Mouse (Mus musculus) urinary bladder, postnatal 4 days (tissue): ENCODE measurements around the gene Creb5.

Experiments used
- DNase-seq, 2 experiments: peaks; one replicate each; pipeline ENCODE4 v3.0.0; 2021 to 2022; ENCODE audit warnings: low spot score in 2 of 2

Creb5 gene

DNA sequence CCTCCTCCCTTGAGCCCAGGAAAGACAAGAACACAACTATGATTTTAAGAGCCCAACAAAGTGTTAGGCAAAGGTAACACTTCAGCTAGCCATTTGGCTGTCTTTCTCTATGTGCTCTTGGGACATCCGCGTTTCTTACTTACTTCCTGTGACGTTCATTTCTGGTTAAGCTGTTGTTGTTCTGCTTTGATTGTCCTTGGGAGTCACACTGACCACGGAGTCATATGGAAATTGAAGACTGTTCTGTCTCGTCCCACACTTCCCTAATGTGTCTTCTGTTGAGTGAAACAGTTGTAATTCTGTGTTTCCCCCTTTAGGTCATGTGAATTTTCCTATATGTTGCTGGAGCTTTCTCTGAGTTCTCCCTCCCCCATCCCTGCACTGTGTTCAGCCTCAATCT lies 305.2 kb downstream of the Creb5 start:
- DNase-seq: no peak

DNA sequence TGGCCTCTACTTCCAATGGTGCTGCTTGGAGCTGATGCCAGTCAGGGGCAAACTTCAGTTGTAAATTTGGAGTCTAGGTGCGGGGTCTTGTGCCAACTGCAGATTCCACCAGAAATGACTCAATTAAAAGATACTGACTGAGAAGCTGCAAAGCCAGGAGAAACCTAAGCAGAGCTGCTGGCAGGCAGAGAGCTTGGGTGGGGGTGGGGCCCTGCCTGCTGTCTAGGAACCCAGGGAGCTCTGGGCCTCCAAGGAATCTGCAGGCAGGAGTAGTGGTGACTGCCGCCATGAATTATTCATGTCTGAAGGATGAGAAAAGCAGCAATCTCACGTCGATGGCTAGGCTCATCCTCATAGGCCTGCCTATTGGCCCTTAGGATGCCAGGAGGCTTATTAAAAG lies 306.5 kb downstream of the Creb5 start:
- no peak for DNase-seq

DNA sequence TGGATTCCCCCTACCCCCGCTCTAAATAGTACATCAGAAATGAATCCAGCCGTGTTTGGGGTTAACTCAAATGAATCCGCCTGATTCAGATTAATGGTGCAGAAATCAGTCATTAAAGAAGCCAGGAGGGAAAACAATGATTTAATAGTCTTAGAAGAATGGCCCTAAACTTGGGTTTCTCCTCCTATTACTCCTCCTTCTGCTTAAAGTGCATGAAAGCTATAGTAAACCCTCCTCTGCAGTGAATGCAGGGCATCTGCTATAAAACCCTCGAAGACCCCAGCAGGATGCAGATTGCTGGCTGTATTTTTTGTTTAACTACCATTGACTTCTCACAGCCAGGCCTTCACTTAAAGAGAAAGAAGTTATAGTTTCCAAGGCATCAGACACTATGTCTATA lies 307.2 kb downstream of the Creb5 start:
- no peak for DNase-seq

DNA sequence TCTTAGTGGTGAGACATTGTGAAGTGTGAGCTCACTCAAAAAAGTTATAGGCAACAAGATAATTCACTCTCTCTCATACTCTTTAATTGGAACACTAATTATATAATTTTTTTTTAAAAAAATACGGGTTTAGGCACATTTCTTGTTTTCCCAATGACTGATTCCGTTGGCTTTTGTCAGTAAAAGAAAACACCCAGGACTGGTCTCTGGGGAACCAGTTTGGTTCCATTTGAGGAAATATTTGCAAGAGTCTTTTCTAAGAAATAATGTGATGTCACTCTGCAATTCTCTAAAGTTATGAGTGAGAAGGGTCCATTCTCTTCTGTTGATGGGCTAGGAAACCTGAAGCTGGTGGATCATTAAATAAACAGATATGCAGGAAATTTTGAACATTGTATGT lies 309.3 kb downstream of the Creb5 start:
- DNase-seq: no peak

DNA sequence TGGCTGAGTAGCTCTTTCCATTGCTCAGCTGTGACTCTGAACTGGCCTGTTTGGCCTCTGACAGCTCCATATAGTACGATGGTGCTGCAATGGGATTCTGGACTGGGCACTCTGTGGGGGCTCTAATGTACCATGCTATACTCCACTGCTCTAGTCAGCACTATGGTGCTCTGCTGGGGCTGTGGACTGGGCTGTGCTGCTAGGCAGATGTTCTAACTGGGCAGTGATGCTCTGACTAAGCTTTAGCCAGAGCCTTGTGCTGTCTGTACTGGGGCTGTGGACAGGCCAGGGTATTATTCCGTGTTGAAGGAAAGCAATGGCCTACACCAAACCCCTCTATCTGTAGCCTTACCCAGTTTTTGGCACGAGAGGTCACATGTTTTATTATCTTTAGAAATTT lies 316.0 kb downstream of the Creb5 start:
- DNase-seq: no peak

DNA sequence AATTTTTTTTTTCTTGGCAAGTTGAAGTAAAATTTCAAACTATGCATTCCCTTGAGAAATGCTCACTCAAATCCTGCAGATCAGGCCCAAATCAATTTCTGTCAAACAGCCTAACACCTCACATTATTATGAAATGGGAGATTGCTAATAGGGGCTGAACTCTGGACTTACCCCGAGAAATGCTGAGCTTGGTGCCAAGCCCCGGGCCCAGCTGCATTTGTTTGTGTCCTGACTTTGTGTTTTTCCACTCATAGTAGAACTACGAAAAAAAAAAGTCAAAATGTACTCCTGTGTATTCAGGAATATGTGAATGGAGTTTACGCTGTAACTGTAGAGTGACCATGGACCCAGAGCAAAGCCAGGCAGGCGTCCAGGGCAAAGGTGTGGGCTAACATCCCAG lies 316.6 kb downstream of the Creb5 start:
- DNase-seq: no peak

DNA sequence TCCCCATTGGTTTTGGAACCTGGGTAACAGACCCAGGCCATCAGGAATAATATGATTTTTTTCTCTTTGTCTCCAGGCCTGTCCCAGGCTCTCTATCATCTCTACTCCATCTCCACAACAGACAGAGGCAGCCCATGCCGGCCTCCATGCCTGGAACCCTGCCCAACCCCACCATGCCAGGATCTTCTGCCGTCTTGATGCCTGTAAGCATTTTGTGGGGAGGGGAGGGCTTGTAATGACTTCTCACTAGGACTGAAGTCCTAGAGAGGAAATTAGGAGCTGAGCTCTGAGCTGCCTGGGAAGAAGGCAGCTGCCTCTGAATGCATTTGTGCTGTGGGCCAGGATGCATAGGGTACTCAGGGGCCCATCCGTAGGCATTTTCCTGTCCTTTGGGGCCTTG lies 317.3 kb downstream of the Creb5 start:
- no peak for DNase-seq

DNA sequence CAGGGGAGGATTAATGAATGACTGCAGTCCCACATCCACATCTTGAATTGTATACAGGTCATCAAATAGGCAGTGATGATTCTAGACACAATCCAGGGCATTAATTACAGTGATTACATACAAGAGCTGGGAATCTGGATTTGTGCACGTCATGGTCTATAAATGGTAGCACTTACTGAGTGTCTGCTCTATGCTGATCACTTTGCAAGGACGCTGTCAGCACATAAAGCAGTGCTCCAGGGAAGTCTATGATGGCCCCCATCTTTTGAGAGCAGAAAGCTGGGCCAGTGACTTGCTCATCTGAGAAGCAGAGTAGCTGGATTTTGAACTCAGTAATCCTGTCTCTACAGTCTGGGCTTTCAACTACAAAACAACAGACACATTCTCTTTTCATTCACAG lies 318.1 kb downstream of the Creb5 start:
- DNase-seq: no peak

DNA sequence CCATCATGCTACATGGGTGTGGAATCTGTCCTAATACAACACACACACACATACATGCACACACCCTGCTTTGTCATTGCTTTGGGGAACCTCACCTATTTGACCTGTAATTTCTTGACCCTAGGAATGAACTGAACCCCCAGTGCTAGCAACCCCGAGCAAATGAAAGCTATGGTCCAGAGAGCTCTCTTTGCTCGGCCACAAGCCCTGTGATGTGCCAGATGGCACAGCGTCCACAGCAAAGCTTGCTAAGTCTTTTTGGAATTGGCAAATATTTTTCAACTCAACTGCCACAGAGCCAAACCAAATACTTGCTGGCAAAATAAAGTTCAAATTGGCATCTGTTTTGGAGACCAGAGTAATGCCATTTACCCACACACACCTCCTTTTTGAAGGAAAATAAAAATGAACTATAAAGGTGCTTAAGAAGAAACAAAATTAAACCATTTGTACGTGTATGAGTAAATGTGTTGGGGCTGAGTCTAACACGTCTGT lies 324.4 kb downstream of the Creb5 start:
- no peak for DNase-seq

DNA sequence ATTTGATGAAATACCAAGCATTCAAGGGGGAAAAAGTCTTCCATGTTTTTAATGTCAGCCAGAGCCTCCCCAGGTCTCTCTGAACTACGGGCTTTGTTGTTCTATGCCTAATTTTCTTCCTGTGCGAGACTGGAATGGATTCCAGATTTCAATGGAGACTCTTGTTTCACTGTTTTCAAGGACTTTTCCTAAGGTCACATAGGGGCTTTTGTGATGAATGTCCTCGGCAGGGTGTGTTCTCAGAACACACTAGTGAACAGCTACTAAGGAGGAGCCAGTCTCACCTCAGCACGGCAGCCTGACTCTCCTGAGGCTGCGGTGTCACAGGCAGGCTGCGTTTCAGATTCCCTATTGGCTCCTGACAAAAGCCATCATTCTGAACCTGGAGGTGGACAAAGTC lies 325.6 kb downstream of the Creb5 start:
- DNase-seq: no peak

DNA sequence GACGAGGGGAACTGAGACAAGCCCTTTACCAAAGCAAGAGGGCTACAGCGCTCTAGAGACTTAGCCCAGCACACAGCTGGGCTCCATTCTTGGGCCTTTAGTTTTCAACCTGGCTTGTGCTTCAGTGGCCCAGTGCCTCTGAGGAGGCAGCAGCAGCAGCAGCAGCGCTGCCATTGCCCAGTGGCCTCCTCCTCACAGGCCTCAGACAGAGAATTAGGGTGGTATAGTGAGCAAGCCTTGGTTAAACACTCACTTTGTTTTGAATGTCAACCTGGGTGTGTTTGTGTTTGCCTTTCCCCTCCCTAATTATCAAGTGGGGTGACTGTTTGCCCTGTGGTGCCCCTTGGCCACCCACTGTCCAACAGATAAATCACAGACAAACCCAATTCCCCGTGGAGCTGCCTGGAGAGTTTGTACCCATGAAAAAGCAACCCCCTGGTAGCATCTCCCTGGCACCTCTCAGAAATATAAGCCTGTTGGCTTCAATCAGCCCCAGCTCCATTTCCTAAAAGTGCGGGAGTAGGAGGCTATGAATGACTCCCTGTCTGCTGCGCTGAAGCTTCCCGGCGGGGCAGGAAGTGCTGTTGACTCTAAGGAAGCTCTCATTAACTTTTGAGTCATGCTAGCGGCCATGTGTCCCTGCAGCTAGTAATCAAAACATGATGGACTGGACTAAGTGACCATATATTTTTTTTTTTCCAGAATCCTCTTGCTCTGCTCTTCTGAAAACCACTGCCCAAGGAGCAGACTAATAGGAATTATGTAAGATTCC lies 328.6 kb downstream of the Creb5 start:
- DNase-seq: no peak

DNA sequence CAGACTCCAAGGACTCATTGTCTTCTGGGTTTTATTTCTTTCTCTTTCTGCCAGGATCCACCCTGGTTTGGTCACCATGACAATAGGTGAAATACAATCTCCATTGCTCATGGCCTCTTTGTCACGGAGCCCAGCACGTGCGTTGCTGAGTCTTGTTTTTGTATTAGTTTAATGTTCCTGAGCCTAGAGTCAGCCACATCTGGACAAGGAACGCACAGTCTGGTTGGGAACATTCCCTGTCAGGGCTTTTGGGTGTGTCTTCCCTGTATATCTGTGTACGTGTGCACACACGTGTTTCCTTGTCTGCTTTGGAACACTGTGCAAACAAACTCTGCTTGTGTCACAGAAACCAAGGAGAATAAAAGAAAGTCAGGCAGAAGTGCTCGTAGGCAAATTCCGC lies 331.1 kb downstream of the Creb5 start:
- DNase-seq: no peak

DNA sequence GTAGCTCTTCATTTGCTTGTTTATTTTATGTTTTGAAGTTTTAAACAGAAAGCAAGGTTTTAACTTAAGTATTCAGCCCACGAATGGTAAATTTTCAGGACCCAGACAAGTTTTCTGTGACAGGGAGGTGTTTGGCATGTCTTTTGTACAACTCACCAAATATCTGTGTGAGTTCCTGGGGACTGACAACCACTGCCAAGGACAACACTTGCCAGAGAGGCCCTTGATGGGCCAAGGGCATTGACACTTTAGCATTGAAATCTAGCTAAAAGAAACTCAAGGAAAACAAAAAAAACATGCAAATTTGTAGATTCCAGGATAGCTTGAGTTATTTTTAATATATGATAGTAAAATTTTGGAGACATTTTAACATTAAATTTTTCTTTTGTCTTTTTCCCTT lies 332.6 kb downstream of the Creb5 start:
- no peak for DNase-seq

DNA sequence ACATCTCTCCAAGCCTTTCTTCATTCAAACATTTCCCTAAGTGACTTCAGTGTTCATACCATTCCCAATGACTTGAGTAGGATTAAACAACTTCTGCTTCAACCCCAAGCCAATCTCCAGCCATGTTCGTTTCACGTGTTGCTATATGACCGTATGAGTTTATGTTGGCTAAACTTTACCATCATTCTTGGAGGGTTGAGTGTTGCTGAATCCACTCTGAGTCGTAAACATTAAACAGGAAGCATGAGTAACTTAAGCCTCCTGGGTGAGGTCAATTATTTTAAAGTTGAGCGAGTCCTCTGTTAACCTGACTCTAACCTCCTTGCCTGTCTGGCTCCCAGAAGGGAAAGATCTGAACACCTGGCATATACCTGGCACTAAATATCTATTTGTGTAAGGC lies 334.2 kb downstream of the Creb5 start:
- no peak for DNase-seq

DNA sequence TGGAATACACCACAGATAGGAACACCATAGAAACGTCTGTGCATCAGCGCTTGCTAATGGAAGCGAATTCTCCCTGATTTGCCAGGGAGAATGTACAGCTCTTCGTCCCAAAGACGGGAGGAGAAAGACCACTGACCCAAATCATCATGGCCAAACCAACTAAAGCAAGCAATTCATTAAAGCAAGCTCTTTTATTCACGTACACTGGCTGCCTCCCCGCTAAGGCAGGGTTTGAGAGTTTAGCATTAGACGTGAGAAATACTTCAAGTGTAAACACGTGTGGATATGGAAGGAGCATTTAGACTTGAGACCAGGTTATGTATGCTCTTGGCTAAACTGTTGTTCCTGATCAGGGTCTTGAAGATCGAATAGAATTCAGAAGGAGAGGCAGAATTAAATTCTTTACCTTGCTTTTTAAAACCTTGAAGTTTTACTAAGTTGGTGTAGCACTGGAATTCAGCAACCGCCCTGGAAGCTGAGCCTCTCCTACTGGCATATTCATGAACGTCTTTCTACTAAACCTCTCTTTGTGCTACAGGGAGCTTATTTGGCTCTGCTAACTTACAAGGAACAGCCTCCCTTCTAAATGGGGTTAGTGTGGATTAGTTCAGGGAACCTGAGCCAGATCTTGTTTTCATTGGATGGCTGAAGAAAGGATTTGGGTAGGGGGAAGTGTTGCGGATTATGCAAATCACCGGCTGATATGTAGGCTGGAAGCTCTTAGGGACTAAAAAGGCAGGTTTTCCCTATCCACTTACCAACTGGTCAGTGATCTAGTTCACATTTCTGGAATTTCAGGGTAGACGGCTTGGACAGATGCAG lies 337.6 kb downstream of the Creb5 start:
- no peak for DNase-seq

DNA sequence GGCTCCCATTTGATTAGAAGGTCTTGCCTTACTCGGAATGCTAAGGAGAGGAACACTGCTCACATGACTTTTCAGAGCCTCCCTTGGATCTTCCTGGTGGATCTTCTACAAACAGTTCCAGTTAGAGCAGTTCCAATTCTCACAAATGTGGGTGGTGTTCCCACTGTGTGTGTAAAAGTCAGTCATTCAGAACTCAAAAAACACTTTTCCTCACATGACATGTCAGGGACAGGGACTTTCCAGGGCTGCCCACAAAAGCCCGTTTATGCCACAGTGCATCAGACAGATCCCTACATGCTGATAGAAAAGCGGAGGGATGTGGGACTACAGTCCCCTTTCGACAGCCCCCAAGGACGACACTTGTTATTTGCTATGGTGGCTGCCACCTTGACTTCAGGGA lies 339.0 kb downstream of the Creb5 start:
- no peak for DNase-seq

DNA sequence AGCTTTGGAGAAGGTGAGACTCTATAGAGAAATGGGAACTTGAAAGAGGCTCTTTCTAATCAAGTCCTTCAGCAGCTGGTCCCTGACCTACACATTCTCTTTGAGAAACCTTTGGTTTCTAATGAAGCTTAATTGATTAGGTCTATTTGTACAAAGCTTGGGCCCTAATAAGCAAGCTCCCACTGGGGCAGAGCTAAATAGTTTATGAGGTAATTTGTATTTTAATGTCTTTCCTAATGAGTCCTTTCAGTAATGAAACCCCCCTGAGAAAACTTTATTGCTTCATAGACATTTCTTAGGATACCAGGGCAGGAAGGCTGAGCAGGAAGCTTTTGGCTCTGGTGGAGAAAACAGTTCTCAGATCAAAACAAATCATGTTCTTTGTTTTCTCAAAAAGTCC lies 341.6 kb downstream of the Creb5 start:
- DNase-seq: no peak

DNA sequence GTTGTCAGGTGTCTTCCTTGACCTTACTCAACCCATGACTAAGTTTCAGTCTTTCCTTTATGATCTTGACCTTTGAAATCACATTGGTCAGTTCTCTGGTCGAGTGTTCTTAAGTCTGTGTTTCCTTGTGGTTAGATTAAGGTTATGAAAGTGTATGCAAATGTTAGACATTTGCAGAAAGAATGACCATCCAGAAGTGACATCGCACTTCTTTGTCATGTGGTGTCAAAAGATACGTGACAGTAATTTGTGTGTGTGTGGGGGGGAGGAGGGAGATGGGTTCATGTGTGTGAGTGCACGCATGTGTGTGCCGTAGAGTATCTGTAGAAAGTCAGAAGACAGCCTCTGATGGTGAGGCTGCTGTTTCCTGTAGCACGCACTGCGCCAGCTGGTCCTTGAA lies 348.4 kb downstream of the Creb5 start:
- DNase-seq: no peak

DNA sequence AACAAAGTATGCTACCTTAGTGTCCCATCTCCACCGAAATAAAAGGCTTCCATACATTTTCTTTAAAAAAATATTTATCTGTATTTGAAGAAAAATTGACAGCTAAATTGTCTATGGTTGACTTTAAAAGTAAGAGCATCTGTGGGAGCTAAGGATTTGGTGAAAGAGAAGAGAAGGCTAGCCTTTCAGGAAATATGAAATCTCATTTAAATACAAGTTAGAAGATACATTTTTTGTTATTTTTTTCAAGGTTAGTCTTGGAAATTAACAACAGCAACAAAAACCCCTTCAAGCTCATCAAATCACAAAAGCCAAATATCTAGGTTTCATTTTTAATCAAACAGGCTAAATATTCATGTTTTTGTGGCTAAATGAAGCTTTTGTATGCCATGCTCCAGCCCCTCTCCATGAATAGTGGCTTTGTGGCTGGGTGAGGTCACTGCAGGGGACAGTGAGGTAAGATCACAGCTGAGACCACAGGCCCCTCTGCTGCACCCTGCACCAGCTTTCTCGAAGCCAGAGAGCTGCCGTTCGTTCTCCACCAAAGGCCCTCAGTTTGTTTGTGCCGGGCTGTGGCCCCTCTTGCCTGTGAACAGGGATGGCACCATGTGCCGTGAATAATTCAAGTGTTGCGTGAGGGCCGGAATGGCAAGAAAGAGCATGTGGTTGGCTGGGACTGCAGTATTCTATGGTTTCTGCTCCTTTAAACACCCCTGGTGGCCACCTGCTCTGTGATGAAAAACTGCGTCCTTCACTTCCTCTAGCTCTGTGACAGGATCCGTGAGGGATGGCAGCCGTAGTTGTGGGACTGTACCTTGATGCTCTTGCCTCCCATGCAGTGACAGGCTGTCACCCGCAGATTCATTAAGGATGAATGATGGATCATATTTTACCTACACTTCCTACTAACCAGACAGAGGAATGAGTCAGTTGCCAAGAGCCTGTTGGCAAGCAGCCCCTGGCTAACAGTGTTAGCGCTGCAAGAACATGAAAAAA lies 350.6 kb downstream of the Creb5 start:
- DNase-seq: no peak

DNA sequence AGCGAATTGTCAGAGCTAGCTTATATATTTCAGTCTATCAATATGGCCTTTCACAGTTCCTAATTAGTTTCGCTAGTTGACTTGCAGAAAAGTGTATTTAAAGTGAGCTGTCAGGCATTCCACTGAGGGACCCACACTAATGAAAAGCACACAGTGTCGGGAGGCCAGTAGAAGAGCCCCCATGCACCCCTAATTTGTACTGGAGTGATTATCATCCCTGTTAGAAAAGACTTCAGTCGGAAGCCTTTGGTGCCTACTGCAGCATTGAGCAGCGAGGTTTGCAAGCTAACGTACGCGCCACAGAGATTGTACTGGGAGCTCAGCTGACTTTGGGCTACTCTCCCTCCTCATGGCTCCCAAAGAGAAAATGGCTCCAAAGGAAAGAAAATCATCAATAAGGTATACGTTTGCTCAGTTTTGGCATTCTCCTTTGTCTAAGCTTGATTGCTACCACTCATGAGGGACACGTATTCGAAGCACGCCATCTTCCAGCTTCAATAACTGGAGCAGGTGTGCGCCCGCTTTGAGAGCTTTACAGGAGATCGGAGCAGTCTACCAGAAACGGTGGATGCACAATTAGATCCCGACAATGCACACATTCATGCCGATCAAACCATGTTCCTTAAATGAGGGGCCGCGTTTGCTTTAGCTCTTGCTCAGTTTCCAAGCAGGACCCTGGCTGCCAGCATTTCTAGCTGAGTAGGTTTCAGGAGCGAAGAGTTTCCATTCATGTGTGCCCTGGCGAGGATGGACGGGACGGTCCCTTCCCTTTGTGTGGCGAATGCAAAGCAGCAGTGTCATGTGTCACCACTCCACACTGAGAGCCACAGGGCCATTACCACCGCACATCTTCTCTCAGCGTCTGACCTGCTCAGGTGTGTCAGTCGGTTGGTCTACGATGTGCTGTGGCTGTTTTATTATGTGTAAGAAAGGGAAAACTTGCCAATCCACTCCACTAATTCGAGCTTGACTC lies 354.8 kb downstream of the Creb5 start:
- no peak for DNase-seq

DNA sequence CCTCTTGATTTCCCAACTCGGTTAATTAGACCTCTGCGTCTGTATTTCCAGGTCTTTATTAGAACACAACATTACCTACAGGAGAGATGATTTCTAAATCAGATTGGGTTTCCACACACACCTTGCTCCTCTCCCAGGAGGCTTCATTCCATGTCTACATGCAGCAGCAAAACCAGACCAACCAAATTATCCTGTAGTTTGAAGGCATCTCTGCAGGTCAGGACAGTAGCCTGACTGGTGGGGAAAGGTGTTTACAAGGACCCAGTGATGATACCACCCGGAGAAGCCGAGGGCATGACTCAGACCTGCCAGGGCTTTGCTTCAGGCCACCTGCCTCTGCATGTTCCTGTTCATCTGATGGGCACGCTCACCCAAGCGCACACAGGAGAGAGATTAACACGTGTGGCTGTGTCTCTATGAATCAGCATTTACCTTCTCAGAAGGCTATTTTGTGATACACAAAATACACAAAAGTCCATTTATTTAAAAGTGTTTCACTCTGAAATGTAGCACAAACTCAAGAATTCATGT lies 355.8 kb downstream of the Creb5 start:
- no peak for DNase-seq
